Mouse (Mus musculus): Measurements from ENCODE around the gene Atf5.

- TF ChIP-seq CTCF (IDR thresholded peaks at IDR 0.05; ENCODE audit: borderline replicate concordance, control insufficient read depth, extremely low read depth, insufficient read depth, low read length, poor library complexity) (no peak), POLR2A (IDR thresholded peaks at IDR 0.05; ENCODE audit: control insufficient read depth, extremely low read depth, insufficient read depth, low read length, poor library complexity) (no peak)
Observed at GRCm38 (mm10) chr7:44810819-44811557, 5.5 kb downstream of the Atf5 start.

Measured in thymus, adult 2 months (tissue).